Mouse (Mus musculus): ENCODE results near the gene Galnt2.

GRCm38 (mm10) chr8:124361773-124362427 lies 130.7 kb downstream of the Galnt2 start:
- TF ChIP-seq CTCF (conservative IDR thresholded peaks at IDR 0.05; ENCODE audit: low read length) (no peak), POU5F1 (IDR thresholded peaks at IDR 0.05; ENCODE audit: borderline replicate concordance, low read length) (no peak), NANOG (IDR thresholded peaks at IDR 0.05; ENCODE audit: borderline replicate concordance, low read length) (no peak)
